Mouse (Mus musculus): ENCODE measurements around the gene Xlr3c.
"Not testable (repeated sequence)": the region's sequence is repeated elsewhere in the genome, so short reads cannot be mapped to it uniquely, and the experiment has no call there.

Gene Xlr3c

GRCm38 (mm10) chrX:73265270-73265669, at the start of gene Xlr3c:
Gene Xlr3c, minus strand, starts transcription at chrX:73265390.
- DNase-seq, result not testable (repeated sequence)

- DNase-seq, result peak in 1 of 2 experiments; percentile 9
These were observed 47.3 kb upstream of the Xlr3c start for GRCm38 (mm10) chrX:73312522-73312921.

GRCm38 (mm10) chrX:73295745-73296144, 30.6 kb upstream of the Xlr3c start:
- DNase-seq, result not testable (repeated sequence)

- DNase-seq, result not testable (repeated sequence)
These were observed 27.7 kb upstream of the Xlr3c start, which contains the start of the genes Xlr5a and Xlr5c for GRCm38 (mm10) chrX:73292876-73293275. Gene Xlr5a, minus strand, starts transcription at chrX:73292976. Gene Xlr5c, minus strand, starts transcription at chrX:73292976.

GRCm38 (mm10) chrX:73262428-73262827, 2.8 kb downstream of the Xlr3c start:
- not testable (repeated sequence) for DNase-seq

GRCm38 (mm10) chrX:73242821-73243325, 22.3 kb downstream of the Xlr3c start, which contains the start of gene Xlr4c:
Gene Xlr4c, minus strand, starts transcription at chrX:73243130.
- not testable (repeated sequence) for DNase-seq

- DNase-seq, result no peak
These were observed 35.9 kb downstream of the Xlr3c start for GRCm38 (mm10) chrX:73229288-73229687.

- DNase-seq, result peak; percentile 62 to 72
These were observed 36.5 kb downstream of the Xlr3c start for GRCm38 (mm10) chrX:73228606-73229214.

GRCm38 (mm10) chrX:73227914-73228605, 37.1 kb downstream of the Xlr3c start, which contains the start of gene F8a:
Gene F8a, plus strand, starts transcription at chrX:73228291.
- DNase-seq, result peak; percentile 84 to 89

- DNase-seq, result no peak
These were observed 39.8 kb downstream of the Xlr3c start for GRCm38 (mm10) chrX:73225365-73225764.

- not testable (repeated sequence) for DNase-seq
These were observed 51.2 kb downstream of the Xlr3c start, which contains the start of gene Xlr4b for GRCm38 (mm10) chrX:73213819-73214564. Gene Xlr4b, plus strand, starts transcription at chrX:73214333.
